Mouse (Mus musculus) midbrain, embryonic 10.5 days (tissue): ENCODE data around the gene Zfp985. TPM values are rescaled to one million over a fixed set of nuclear protein-coding genes. Genes with fewer than 3 reads are reported as not detected.
"Not testable (repeated sequence)": the region's sequence is repeated elsewhere in the genome, so short reads cannot be mapped to it uniquely, and the experiment has no call there.

Experiments used
- DNase-seq: peaks from one replicate; pipeline ENCODE4 v3.0.0-alpha.2; 2017; ENCODE audit warnings: low spot score
- H3K27ac ChIP-seq: fragments of 300-500 bp; sonication (generic); replicated peaks from 2 replicates; pipeline ENCODE4 v1.5.1; 2016; ENCODE audit warnings: mild to moderate bottlenecking
- H3K27me3 ChIP-seq: fragments of 300-500 bp; sonication (generic); 2 replicates; pipeline ENCODE4 v1.6.1; 2016; ENCODE audit warnings: low read depth, mild to moderate bottlenecking; ENCODE audit not compliant: poor library complexity, severe bottlenecking
- H3K36me3 ChIP-seq: fragments of 300-500 bp; sonication (generic); 2 replicates; pipeline ENCODE4 v1.6.1; 2016; ENCODE audit warnings: mild to moderate bottlenecking, moderate library complexity
- H3K4me1 ChIP-seq: fragments of 300-500 bp; sonication (generic); 2 replicates; pipeline ENCODE4 v1.6.1; 2016
- H3K4me3 ChIP-seq: fragments of 300-500 bp; sonication (generic); 2 replicates; pipeline ENCODE4 v1.5.1; 2016; ENCODE audit warnings: mild to moderate bottlenecking, moderate library complexity
- H3K9me3 ChIP-seq: fragments of 300-500 bp; sonication (generic); replicated peaks from 2 replicates; pipeline ENCODE4 v1.6.1; 2016; ENCODE audit warnings: mild to moderate bottlenecking
- WGBS: fragments of 180-500 bp; shearing (Covaris S2); methylation state at CpG from one replicate; pipeline ENCODE4 v1.1.7; 2016; 5-methylcytosine and 5-hydroxymethylcytosine counted together
- polyA plus RNA-seq: library from polyadenylated mRNA; unstranded; fragments of >200 nt; fragmentation: Nextera tagmentation; extraction: Ambion mirVana; gene quantifications from 2 replicates; pipeline ENCODE4 v1.2.1, GENCODE M21; 2016

The Zfp985 gene
- polyA plus RNA-seq = 0.06 and 0.23 TPM in 2 replicates

DNA sequence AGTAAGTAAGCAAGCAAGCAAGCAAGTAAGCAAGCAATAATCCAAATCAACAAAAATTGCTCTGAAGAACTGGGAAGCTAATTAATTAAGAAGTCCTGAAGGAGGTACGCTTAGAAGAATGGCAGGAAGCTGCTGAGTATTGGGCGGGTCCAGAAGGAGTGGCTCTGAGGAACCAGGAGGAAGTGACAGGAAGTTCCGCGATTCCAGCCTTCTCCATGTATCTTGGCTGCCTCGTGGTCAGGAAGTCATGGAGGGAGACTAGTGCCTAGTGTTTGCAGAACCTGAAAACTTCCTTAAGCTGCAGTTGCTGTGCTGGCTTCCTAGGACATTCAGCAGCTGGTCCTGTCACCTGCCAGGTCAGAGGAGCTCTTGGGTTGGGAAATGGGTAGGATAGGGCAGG is at the start of gene Zfp985:
Gene Zfp985, plus strand, starts transcription at position 207 of the 400 bp plus-strand sequence.
- 73% methylated on average over 5 of the region's 5 CpGs for WGBS
- H3K36me3 ChIP-seq, H3K27me3 ChIP-seq, H3K4me3 ChIP-seq, H3K4me1 ChIP-seq, H3K27ac ChIP-seq, DNase-seq: not testable (repeated sequence)
- peaks cover 33% of the 10 kb centered on the region for H3K9me3 ChIP-seq

DNA sequence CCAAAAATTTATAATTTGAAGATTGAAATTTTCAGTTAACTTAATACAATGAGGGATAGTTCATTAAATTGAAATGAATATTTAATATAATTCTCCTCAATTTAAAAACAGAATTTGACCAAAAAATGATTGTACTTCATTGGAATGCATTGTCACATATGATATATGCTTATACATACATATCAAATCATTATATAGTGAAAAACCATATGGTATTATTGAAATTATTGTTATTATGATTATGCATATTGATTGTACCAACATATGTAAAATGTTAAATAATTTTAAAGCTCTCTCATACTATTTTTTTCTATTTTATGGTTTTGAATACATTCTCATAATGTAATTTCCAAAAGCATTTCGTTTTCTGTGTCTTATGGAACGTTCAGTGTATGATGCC is 43.9 kb upstream of the Zfp985 start:
- no peaks in the 10 kb centered on the region for H3K27me3 ChIP-seq
- H3K9me3 ChIP-seq = peaks cover 61% of the 10 kb centered on the region
- DNase-seq = no peak
- no peak overlapping the region for H3K4me3 ChIP-seq
- WGBS = 88% methylated on average over 2 of the region's 2 CpGs
- H3K36me3 ChIP-seq = peaks cover 18% of the 10 kb centered on the region
- H3K27ac ChIP-seq = no peak overlapping the region
- no peaks in the 10 kb centered on the region for H3K4me1 ChIP-seq

DNA sequence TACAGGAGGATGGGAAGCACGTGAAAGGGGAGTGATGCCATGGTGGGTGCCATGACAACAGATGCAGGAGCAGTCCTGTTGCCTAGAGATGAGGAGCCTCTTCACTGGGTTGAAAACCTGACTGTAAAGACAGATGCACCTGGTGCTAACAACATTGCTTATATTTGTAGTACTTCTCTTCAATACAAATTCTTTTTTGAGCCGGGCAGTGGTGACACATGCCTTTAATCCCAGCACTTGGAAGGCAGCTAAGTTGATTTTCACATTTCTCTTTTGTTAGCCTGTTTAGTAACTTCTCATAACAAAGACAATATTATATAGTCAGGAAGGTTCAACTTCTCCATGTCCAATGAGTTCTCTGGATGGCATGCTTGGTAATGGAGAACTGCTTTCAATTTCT is 34.1 kb upstream of the Zfp985 start:
- 74% methylated on average over 2 of the region's 2 CpGs for WGBS
- H3K9me3 ChIP-seq = peaks cover 96% of the 10 kb centered on the region
- no peaks in the 10 kb centered on the region for H3K27me3 ChIP-seq
- H3K27ac ChIP-seq = no peak overlapping the region
- no peak overlapping the region for H3K4me3 ChIP-seq
- H3K4me1 ChIP-seq = no peaks in the 10 kb centered on the region
- H3K36me3 ChIP-seq = no peaks in the 10 kb centered on the region
- no peak for DNase-seq

DNA sequence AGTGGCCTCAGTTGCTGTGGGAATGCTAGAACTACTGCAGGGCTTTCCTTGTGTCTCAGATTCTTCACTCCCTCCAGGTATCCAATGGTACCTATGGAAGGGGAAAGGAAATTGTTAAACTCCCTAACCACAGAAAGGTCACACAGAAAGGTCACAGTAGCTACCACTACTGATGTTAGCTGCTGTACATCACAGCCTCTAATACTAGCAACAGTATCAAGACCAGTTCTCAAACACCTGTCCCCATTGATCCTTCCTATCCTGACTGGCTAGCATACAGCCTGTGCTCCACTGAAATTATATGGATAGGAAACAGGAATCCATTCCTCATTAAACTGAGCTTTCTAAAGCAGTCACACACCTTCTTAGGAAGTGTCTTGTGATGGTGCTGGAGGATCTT is 33.0 kb upstream of the Zfp985 start:
- Histone ChIP-seq H3K27ac (no peak overlapping the region), H3K9me3 (peaks cover 96% of the 10 kb centered on the region), H3K36me3 (no peaks in the 10 kb centered on the region), H3K4me1 (no peaks in the 10 kb centered on the region), H3K27me3 (no peaks in the 10 kb centered on the region), H3K4me3 (no peak overlapping the region)
- no peak for DNase-seq

DNA sequence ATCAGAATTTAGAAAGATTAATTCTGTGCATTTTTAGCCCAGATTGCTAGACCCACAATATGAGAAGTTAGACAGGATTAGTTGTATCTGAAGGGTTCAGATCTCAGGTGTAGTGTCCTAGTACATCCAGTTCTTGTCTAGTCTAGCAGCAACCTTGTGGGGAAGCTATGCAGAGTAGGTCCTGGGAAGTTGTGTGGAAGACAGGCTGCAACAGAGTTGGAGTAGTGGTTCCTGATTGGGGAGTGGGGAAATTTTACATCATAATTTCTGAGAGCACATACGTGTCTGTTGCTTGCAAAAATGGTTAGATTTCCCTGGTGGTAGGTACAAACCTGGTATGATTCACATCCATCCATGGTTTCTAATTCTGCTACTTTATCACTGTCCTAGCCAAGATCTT is 28.0 kb upstream of the Zfp985 start:
- peaks cover 96% of the 10 kb centered on the region for H3K9me3 ChIP-seq
- H3K27ac ChIP-seq = no peak overlapping the region
- WGBS = 88% methylated on average over 1 of the region's 1 CpGs
- no peak overlapping the region for H3K4me3 ChIP-seq
- H3K36me3 ChIP-seq = no peaks in the 10 kb centered on the region
- H3K27me3 ChIP-seq = no peaks in the 10 kb centered on the region
- no peaks in the 10 kb centered on the region for H3K4me1 ChIP-seq
- no peak for DNase-seq

DNA sequence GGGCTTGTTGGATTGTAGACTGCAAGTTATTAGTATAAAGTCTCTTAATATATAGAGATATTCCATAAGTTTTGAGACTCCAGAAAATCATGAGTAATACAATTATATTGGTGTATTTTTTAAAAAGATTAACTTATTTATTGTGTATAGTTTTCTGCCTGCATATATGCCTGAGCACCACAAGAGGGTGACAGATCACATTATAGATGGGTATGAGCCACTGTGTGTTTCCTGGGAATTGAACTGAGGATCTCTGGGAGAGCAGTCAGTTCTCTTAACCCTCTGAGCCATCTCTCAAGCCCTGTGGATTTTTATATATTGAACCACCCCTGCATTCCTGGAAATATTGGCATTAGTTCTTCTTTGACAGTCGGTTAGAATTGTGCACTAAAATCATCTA is 22.7 kb upstream of the Zfp985 start:
- DNase-seq = no peak
- Histone ChIP-seq H3K27me3 (no peaks in the 10 kb centered on the region), H3K4me3 (no peak overlapping the region), H3K36me3 (no peaks in the 10 kb centered on the region), H3K9me3 (peaks cover 77% of the 10 kb centered on the region), H3K4me1 (no peaks in the 10 kb centered on the region), H3K27ac (no peak overlapping the region)
- WGBS = 91% methylated on average over 1 of the region's 1 CpGs

DNA sequence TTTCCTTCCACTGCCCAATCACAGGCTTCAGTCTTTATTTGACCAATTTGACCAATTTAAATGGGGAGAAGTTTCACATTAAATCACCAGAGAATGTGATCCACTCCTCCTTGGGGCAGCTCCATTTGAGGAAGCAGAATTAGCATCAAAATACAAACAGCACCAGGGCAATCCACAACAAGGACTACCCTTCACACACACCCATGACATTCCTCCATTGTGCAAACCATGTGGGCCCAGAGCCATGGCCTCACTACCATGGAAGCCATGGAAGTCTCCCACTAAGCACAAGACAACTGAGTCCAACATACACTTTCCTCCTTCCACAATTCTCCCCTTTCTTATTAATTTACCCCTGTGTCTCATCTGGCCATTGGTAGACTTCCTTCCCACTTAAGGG is 17.2 kb upstream of the Zfp985 start:
- not testable (repeated sequence) for H3K36me3 ChIP-seq, H3K27me3 ChIP-seq, H3K4me3 ChIP-seq, H3K27ac ChIP-seq, DNase-seq, H3K4me1 ChIP-seq
- peaks cover 67% of the 10 kb centered on the region for H3K9me3 ChIP-seq

DNA sequence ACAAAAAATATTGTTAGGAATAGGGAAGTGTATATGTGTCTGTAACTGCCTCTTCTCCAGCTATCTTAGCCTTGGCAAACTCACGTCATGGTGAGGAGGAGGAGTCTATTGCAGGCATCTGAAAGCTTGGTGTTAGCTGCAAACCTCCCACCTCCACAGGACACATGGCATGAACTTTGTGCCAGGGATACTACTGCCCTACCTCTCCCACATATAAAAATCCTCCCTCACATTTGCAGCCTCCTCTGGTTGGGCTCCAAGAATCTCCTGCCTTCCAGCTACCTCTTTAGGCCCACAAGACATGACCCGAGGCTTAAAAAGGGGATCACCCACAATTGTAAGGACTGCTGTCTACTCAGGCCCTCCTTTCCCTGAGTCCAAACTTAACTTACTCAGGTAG is 15.4 kb upstream of the Zfp985 start:
- Histone ChIP-seq H3K9me3 (peaks cover 70% of the 10 kb centered on the region), H3K4me3 (no peak overlapping the region), H3K36me3 (no peaks in the 10 kb centered on the region), H3K27me3 (no peaks in the 10 kb centered on the region), H3K4me1 (no peaks in the 10 kb centered on the region), H3K27ac (no peak overlapping the region)
- WGBS = 85% methylated on average over 2 of the region's 2 CpGs
- no peak for DNase-seq

DNA sequence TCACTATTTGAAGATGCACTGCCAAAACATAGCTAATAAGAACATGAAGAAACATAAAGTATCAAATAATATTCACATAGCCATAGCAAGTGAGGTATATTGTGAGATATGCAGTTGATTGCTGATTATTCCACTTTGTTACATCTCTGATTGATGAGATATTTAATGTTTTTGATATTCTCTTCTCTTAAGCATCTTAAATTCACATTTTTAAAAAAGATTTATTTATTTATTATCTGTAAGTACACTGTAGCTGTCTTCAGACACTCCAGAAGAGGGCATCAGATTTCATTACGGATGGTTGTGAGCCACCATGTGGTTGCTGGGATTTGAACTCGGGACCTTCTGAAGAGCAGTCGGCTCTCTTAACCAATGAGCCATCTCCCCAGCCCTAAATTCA is 13.2 kb upstream of the Zfp985 start, which contains the start of gene Gm16503:
Gene Gm16503, plus strand, starts transcription at position 301 of the 400 bp plus-strand sequence.
- DNase-seq, H3K4me3 ChIP-seq, H3K27me3 ChIP-seq, H3K36me3 ChIP-seq, H3K4me1 ChIP-seq, H3K27ac ChIP-seq: not testable (repeated sequence)
- peaks cover 68% of the 10 kb centered on the region for H3K9me3 ChIP-seq
- 95% methylated on average over 3 of the region's 3 CpGs for WGBS

DNA sequence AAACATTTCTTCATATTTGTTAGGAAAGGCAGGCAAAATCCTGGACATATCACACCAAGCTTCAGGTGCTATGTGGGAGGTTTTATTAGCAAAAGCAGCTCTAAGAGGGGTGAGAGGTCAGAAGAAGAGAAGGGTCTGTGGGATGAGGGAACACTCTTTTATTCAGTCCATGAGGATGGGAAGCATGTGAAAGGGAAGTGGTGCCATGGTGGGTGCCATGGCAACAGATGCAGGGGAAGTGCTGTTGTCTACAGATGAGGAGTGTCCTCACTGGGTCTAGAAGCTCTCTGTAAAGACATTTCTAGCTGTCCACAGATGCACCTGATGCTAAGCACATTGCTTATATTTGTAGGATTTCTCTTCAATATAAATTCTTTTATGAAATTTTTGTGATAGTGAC is 12.0 kb upstream of the Zfp985 start:
- Histone ChIP-seq H3K4me3 (no peak overlapping the region), H3K4me1 (no peaks in the 10 kb centered on the region), H3K9me3 (peaks cover 56% of the 10 kb centered on the region), H3K36me3 (no peaks in the 10 kb centered on the region), H3K27ac (no peak overlapping the region), H3K27me3 (no peaks in the 10 kb centered on the region)
- DNase-seq = no peak

DNA sequence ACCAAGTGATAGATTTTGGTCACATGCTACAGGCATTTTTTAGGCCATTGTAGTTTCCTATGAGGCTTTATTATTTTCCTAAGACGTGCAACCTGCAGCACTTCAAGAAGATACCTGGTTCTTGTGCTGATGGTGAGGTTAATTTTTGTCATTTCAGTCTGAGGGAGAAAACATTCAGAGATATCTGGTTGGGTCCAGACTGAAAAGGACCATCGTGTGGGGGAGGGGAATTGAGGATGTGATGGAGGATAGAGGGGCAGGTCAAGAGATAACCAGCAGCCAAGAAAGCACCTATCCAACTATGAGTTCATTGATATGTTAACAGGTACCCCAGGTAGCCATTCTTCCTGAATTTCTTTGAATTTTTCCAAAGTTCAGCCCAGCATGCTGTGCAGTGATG is 1.3 kb downstream of the Zfp985 start:
- 77% methylated on average over 2 of the region's 2 CpGs for WGBS
- not testable (repeated sequence) for H3K4me1 ChIP-seq, H3K27ac ChIP-seq, H3K4me3 ChIP-seq, H3K36me3 ChIP-seq, H3K27me3 ChIP-seq, DNase-seq
- peaks cover 37% of the 10 kb centered on the region for H3K9me3 ChIP-seq

DNA sequence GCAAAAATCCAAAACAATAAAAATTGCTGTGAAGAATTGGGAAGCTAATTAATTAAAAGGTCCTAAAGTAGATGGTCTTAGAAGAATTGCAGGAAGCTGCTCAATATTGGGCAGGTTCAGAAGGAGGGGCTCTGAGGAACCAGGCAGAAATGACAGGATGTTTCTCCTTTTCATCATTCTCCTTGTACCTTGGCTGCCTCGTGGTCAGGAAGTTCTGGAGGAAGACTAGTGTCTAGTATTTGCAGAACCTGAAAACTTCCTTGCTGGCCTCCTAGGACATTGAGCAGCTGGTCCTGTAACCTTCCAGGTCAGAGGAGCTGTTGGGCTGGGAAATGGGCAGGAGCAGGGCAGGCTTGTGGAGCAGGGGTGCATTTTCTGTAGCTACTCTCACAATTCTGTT is 3.8 kb downstream of the Zfp985 start:
- peaks cover 26% of the 10 kb centered on the region for H3K9me3 ChIP-seq
- H3K4me1 ChIP-seq, DNase-seq, H3K4me3 ChIP-seq, H3K27me3 ChIP-seq, H3K36me3 ChIP-seq, H3K27ac ChIP-seq: not testable (repeated sequence)
- 67% methylated on average over 1 of the region's 1 CpGs for WGBS

DNA sequence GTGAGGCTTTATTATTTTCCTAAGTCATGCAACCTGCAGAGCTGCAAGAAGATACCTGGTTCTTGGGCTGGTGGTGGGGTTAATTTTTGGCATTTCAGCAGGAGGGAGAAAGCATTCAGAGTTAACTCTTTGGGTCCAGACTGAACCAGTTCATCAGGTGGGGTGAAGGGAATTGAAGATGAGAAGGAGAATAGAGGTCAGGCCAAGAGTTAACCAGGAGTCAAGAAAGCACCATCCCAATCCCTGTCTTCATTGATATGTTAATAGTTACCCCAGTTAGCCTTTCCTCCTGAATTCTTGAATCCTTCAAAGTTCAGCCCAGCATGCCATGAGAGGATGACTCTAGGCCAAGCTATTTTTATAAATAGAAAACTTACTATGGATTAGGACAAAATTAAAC is 4.9 kb downstream of the Zfp985 start:
- H3K4me3 ChIP-seq, DNase-seq, H3K27me3 ChIP-seq, H3K4me1 ChIP-seq, H3K36me3 ChIP-seq, H3K27ac ChIP-seq: not testable (repeated sequence)
- H3K9me3 ChIP-seq = peaks cover 21% of the 10 kb centered on the region

DNA sequence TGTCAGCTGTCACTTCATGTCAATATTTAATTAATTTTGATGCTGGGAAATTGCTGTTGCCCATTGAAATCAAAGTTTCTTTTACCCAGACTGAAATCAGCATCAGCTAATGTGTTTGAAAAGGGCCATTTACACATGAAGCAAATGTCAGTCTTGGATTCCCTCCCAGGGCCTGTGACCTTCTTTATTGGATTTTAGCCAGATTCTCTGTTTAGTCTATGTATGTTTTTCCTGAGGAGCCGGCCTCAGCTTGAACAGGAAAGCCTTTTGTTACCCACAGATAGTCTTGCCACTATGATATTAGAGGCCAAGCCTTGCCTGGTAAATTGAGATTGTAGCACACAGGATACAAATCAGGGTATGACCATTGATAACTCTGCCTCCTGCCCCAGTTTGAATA is 6.0 kb downstream of the Zfp985 start:
- H3K27ac ChIP-seq, H3K27me3 ChIP-seq, H3K36me3 ChIP-seq, H3K4me1 ChIP-seq, DNase-seq, H3K4me3 ChIP-seq: not testable (repeated sequence)
- H3K9me3 ChIP-seq = peaks cover 14% of the 10 kb centered on the region; the same call in 1 of the 2 replicates
- WGBS = 72% methylated on average over 1 of the region's 1 CpGs
